Comparison of ENCODE assay signal across 26 mouse cellular contexts in genomic region chr16:94883196-94883595, GRCm38 (mm10).
DNase-seq lines count a peak whose midpoint lies in the region; TF ChIP-seq lines count a peak whose summit lies in the region.
"Had no signal": no experiment of that assay in that cellular context is flagged by ENCODE, and none has a peak within 500 bp of the region (broad histone marks: within the 10 kb centered on the region; RNA-seq: fewer than 3 reads in every experiment).

No protein-coding gene starts in this region.

- H3K4me3 ChIP-seq in layer of hippocampus, adult 2 months = no peak overlapping the region
- H3K4me3 ChIP-seq in CH12.LX (replicated peaks in 1 of 3; ENCODE audit: low read depth in 2 of 3, low read length in 2 of 3, poor library complexity in 1 of 3) = no peak overlapping the region
- H3K4me3 ChIP-seq in cerebellum, adult 2 months (replicated peaks; ENCODE audit: insufficient read depth, low read depth, low read length) = no peak overlapping the region
- H3K4me3 ChIP-seq: embryonic facial prominence, embryonic 10.5 days; embryonic facial prominence, embryonic 15.5 days; forebrain, embryonic 13.5 days; hindbrain, embryonic 12.5 days; intestine, embryonic 15.5 days; limb, embryonic 10.5 days; limb, embryonic 15.5 days; liver, embryonic 13.5 days; midbrain, embryonic 13.5 days; neural tube, embryonic 13.5 days had no signal

- H3K27ac ChIP-seq in layer of hippocampus, adult 2 months = peak overlapping the region; percentile 91
- H3K27ac ChIP-seq in CH12.LX (ENCODE audit: insufficient read depth, low read depth) = no peak overlapping the region
- no peak overlapping the region for H3K27ac ChIP-seq in cerebellum, adult 2 months (ENCODE audit: insufficient read depth, low read length)
- H3K27ac ChIP-seq: embryonic facial prominence, embryonic 10.5 days; embryonic facial prominence, embryonic 15.5 days; forebrain, embryonic 13.5 days; hindbrain, embryonic 12.5 days; hindbrain, postnatal 0 days; intestine, embryonic 15.5 days; limb, embryonic 10.5 days; limb, embryonic 15.5 days; liver, embryonic 13.5 days; macrophage; midbrain, embryonic 13.5 days; neural tube, embryonic 13.5 days had no signal

- peak in 1 of 2 experiments; percentile 55 for DNase-seq in layer of hippocampus, adult 2 months (ENCODE audit: low spot score in 2 of 2)
- no peak for DNase-seq in layer of hippocampus, postnatal 10 days (ENCODE audit: low spot score in 2 of 2)
- peak; percentile 6 for DNase-seq in 3T3-L1 (ENCODE audit: low read depth, low spot score)
- no peak for DNase-seq in CH12.LX (ENCODE audit: extremely low read depth)
- peak; percentile 48 to 57 for DNase-seq in left cerebral cortex, adult 9 months (ENCODE audit: low spot score in 2 of 2)
- no peak for DNase-seq in spleen, postnatal 36 days (ENCODE audit: low spot score in 2 of 2)
- no peak for DNase-seq in cerebellum, adult 2 months
- DNase-seq in heart, postnatal 36 days = no peak
- DNase-seq: adrenal gland, postnatal 14 days; gastrocnemius, postnatal 10 days; kidney, adult 2 months; kidney, postnatal 4 days; liver, embryonic 13.5 days; lung, adult 18-20 months had no signal

- no peak for TF ChIP-seq POLR2A in CH12.LX (IDR thresholded peaks at IDR 0.05; ENCODE audit: low read depth, low read length)
- TF ChIP-seq POLR2A in cerebellum, adult 2 months (IDR thresholded peaks at IDR 0.05; ENCODE audit: borderline replicate concordance, insufficient read depth, low read length) = no peak

- no peak for TF ChIP-seq CTCF in layer of hippocampus, adult 2 months (conservative IDR thresholded peaks at IDR 0.05)
- TF ChIP-seq CTCF in CH12.LX (conservative IDR thresholded peaks at IDR 0.05 in 1 of 2, IDR thresholded peaks at IDR 0.05 in 1 of 2; ENCODE audit: low read depth in 2 of 2, low read length in 2 of 2) = no peak
- TF ChIP-seq CTCF in cerebellum, adult 2 months (IDR thresholded peaks at IDR 0.05; ENCODE audit: borderline replicate concordance, insufficient read depth, low read depth, low read length) = no peak

- no peak for TF ChIP-seq EP300 in CH12.LX (IDR thresholded peaks at IDR 0.05; ENCODE audit: low read length)

- in situ Hi-C loops in CH12.LX (cut with MboI; ENCODE audit: low pct_ligation_motif_present, low pct_unique_long_range_greater_than_20kb, low sequenced_read_pairs) = no loop called here

- H3K4me2 ChIP-seq in CH12.LX (ENCODE audit: insufficient read depth, low read depth, poor library complexity, severe bottlenecking) = peak overlapping the region; percentile 13; the same call in 1 of the 2 replicates
- H3K4me2 ChIP-seq: embryonic facial prominence, embryonic 15.5 days; forebrain, embryonic 13.5 days; hindbrain, embryonic 12.5 days; intestine, embryonic 15.5 days; limb, embryonic 15.5 days; liver, embryonic 13.5 days; midbrain, embryonic 13.5 days; neural tube, embryonic 13.5 days had no signal

- no peaks in the 10 kb centered on the region for H3K36me3 ChIP-seq in CH12.LX (replicated peaks in 1 of 2; ENCODE audit: control insufficient read depth in 1 of 2, insufficient read depth in 1 of 2, low read length in 1 of 2)
- H3K36me3 ChIP-seq: embryonic facial prominence, embryonic 10.5 days; embryonic facial prominence, embryonic 15.5 days; G1E; hindbrain, embryonic 12.5 days; intestine, embryonic 15.5 days; limb, embryonic 10.5 days; limb, embryonic 15.5 days; liver, embryonic 13.5 days; midbrain, embryonic 13.5 days; neural tube, embryonic 13.5 days had no signal

- dilution Hi-C loops in CH12.LX (cut with MboI; ENCODE audit: extremely low pct_ligation_motif_present, extremely low pct_unique_long_range_greater_than_20kb, low sequenced_read_pairs) = no loop called here

- no peak for TF ChIP-seq RAD21 in CH12.LX (IDR thresholded peaks at IDR 0.05; ENCODE audit: low read depth, low read length)

- H3K9me3 ChIP-seq in CH12.LX (replicated peaks; ENCODE audit: low read length) = peaks cover 3% of the 10 kb centered on the region
- H3K9me3 ChIP-seq: embryonic facial prominence, embryonic 10.5 days; embryonic facial prominence, embryonic 15.5 days; forebrain, embryonic 13.5 days; hindbrain, embryonic 12.5 days; intestine, embryonic 15.5 days; limb, embryonic 10.5 days; limb, embryonic 15.5 days; liver, embryonic 13.5 days; midbrain, embryonic 13.5 days; neural tube, embryonic 13.5 days had no signal

- WGBS in cerebellum, adult 2 months = 70% methylated on average over 8 of the region's 8 CpGs

- peaks cover 0 to 6% of the 10 kb centered on the region in 2 experiments; a peak in 1 of 4 replicates for H3K4me1 ChIP-seq in CH12.LX (ENCODE audit: control insufficient read depth in 1 of 2, insufficient read depth in 2 of 2)
- peaks cover 27% of the 10 kb centered on the region for H3K4me1 ChIP-seq in cerebellum, adult 2 months (ENCODE audit: control insufficient read depth, insufficient read depth, low read length)
- H3K4me1 ChIP-seq: forebrain, embryonic 13.5 days; hindbrain, embryonic 12.5 days; intestine, embryonic 15.5 days; limb, embryonic 15.5 days; liver, embryonic 13.5 days; midbrain, embryonic 13.5 days; neural tube, embryonic 13.5 days had no signal

- intact Hi-C loops in heart, postnatal 36 days (cut with DNase I) = no loop called here

- peaks cover 19% of the 10 kb centered on the region for H3K27me3 ChIP-seq in CH12.LX (replicated peaks)
- no peaks in the 10 kb centered on the region for H3K27me3 ChIP-seq in cerebellum, adult 2 months (ENCODE audit: control insufficient read depth, insufficient read depth, low read length)
- H3K27me3 ChIP-seq: embryonic facial prominence, embryonic 15.5 days; forebrain, embryonic 13.5 days; hindbrain, embryonic 12.5 days; intestine, embryonic 15.5 days; limb, embryonic 15.5 days; liver, embryonic 13.5 days; midbrain, embryonic 13.5 days; neural tube, embryonic 13.5 days had no signal

- no peaks in the 10 kb centered on the region for H3K79me2 ChIP-seq in CH12.LX (replicated peaks; ENCODE audit: control insufficient read depth, extremely low read depth, insufficient read depth, poor library complexity, severe bottlenecking)

- H3K9ac ChIP-seq in CH12.LX (ENCODE audit: insufficient read depth, low read depth) = no peak overlapping the region
- H3K9ac ChIP-seq: embryonic facial prominence, embryonic 15.5 days; forebrain, embryonic 13.5 days; hindbrain, embryonic 12.5 days; intestine, embryonic 15.5 days; limb, embryonic 15.5 days; liver, embryonic 13.5 days; midbrain, embryonic 13.5 days; neural tube, embryonic 13.5 days had no signal

TF ChIP-seq in CH12.LX, 34 proteins besides CTCF, POLR2A, EP300 and RAD21:
- TF ChIP-seq ZNF384 (IDR thresholded peaks at IDR 0.05; ENCODE audit: low read depth, low read length) (0 out of 2 replicates have a peak, but pooled peaks have one; percentile 41), UBTF (IDR thresholded peaks at IDR 0.05; ENCODE audit: low read depth, low read length) (no peak), MXI1 (IDR thresholded peaks at IDR 0.05; ENCODE audit: low read depth, low read length) (0 out of 2 replicates have a peak, but pooled peaks have one; percentile 16)

Comparison
In these comparisons a context has a peak if more than half of its experiments do, and no peak if none do; other contexts are left out.
1. DNase-seq: peak in 3T3-L1 (single experiment) and left cerebral cortex, adult 9 months (2 of 2); none in layer of hippocampus, postnatal 10 days (0 of 2), CH12.LX (single experiment), spleen, postnatal 36 days (0 of 2), cerebellum, adult 2 months (0 of 2) and heart, postnatal 36 days (0 of 2).